10 mouse cellular contexts compared by ENCODE assay signal in genomic region chr3:5090108-5090869, GRCm38 (mm10).
DNase-seq lines count a peak whose midpoint lies in the region; ATAC-seq lines count a peak whose summit lies in the region.
"Had no signal": no experiment of that assay in that cellular context is flagged by ENCODE, and none has a peak within 500 bp of the region (broad histone marks: within the 10 kb centered on the region; RNA-seq: fewer than 3 reads in every experiment).

No protein-coding gene starts in this region.

- no peaks in the 10 kb centered on the region for H3K27me3 ChIP-seq in limb, embryonic 13.5 days
- H3K27me3 ChIP-seq: megakaryocyte, embryonic 14.5 days had no signal

- H3K9me3 ChIP-seq in limb, embryonic 13.5 days = no peaks in the 10 kb centered on the region
- H3K9me3 ChIP-seq: megakaryocyte, embryonic 14.5 days had no signal

- peak overlapping the region; percentile 13 for H3K4me3 ChIP-seq in limb, embryonic 13.5 days
- H3K4me3 ChIP-seq: megakaryocyte, embryonic 14.5 days had no signal

- 0 out of 2 replicates have a peak overlapping the region, but pooled peaks have one; percentile 32 for H3K9ac ChIP-seq in limb, embryonic 13.5 days

- peak overlapping the region; percentile 56; the same call in 1 of the 2 replicates for H3K27ac ChIP-seq in limb, embryonic 13.5 days

- 41% methylated on average over 13 of the region's 13 CpGs for WGBS in limb, embryonic 13.5 days

- H3K4me2 ChIP-seq in limb, embryonic 13.5 days (replicated peaks) = peak overlapping the region; percentile 45

- H3K4me1 ChIP-seq in limb, embryonic 13.5 days = peaks cover 30% of the 10 kb centered on the region
- H3K4me1 ChIP-seq: megakaryocyte, embryonic 14.5 days had no signal

- ATAC-seq in limb, embryonic 13.5 days (ENCODE audit: low FRiP score, low read depth) = peak; percentile 78

- H3K36me3 ChIP-seq in limb, embryonic 13.5 days = no peaks in the 10 kb centered on the region

- peak; percentile 13 for DNase-seq in kidney, postnatal 10 days
- DNase-seq in kidney, adult 8-10 months = no peak
- DNase-seq in 3T3-L1 (ENCODE audit: low read depth, low spot score) (peak; percentile 61), NIH3T3 (ENCODE audit: low read depth) (peak; percentile 74)
- no peak for DNase-seq in T-cell, adult 2 months (ENCODE audit: low spot score)
- no peak for DNase-seq in ovary, adult 18-20 months (ENCODE audit: low spot score)
- DNase-seq: cerebellum, adult 2 months; heart, adult 18-20 months had no signal

Comparison
In these comparisons a context has a peak if more than half of its experiments do, and no peak if none do; other contexts are left out.
1. DNase-seq: peak in kidney, postnatal 10 days (single experiment), 3T3-L1 (single experiment) and NIH3T3 (single experiment); none in kidney, adult 8-10 months (0 of 2), T-cell, adult 2 months (single experiment) and ovary, adult 18-20 months (single experiment).